Mouse (Mus musculus): Measurements from ENCODE around the gene Cdc25a. TPM values are rescaled to one million over a fixed set of nuclear protein-coding genes. Genes with fewer than 3 reads are reported as not detected.

Cdc25a gene
- polyA plus RNA-seq, 1 experiment from 2014 or later, result 31.6 TPM

DNA sequence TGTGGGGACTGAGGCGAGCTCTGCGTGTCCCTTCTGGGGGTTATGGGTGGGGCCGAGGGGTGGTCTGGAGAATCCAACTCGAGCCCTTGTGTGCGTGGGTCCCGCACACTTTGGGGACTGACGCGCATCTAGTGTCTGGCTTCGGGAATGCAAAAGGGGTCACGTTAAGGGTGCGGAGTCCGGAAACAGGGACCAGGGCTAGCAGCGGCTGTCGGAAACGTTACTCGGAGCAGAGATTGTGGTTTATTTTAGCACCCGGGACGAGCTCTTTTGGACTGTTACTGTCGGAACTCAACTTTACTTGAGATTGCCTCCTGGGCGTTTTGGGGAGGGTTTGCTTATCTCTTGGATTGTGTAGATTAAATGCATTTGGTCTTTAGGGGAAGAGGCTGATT lies 57.0 kb downstream of the Cdc25a start:
- Histone ChIP-seq H3K36me3 (ENCODE audit: control insufficient read depth, insufficient read depth, low read length) (no peaks in the 10 kb centered on the region), H3K4me2 (replicated peaks; ENCODE audit: low read depth, low read length) (peak overlapping the region; percentile 62), H3K27me3 (ENCODE audit: control insufficient read depth, insufficient read depth, low read length) (no peaks in the 10 kb centered on the region), H3K4me3 (ENCODE audit: low read length) (peak overlapping the region; percentile 56), H3K4me1 (ENCODE audit: control insufficient read depth, insufficient read depth, low read length) (peaks cover 8% of the 10 kb centered on the region; the same call in 1 of the 2 replicates), H3K9me3 (ENCODE audit: control insufficient read depth, low read length) (no peaks in the 10 kb centered on the region), H3K27ac (ENCODE audit: low read depth, low read length) (peak overlapping the region; percentile 83), H3K9ac (ENCODE audit: low read depth, low read length) (peak overlapping the region; percentile 65)
- ATAC-seq (ENCODE audit: low FRiP score, low TSS enrichment), result no peak
- WGBS, result under 1% methylated on average over 20 of the region's 20 CpGs

DNA sequence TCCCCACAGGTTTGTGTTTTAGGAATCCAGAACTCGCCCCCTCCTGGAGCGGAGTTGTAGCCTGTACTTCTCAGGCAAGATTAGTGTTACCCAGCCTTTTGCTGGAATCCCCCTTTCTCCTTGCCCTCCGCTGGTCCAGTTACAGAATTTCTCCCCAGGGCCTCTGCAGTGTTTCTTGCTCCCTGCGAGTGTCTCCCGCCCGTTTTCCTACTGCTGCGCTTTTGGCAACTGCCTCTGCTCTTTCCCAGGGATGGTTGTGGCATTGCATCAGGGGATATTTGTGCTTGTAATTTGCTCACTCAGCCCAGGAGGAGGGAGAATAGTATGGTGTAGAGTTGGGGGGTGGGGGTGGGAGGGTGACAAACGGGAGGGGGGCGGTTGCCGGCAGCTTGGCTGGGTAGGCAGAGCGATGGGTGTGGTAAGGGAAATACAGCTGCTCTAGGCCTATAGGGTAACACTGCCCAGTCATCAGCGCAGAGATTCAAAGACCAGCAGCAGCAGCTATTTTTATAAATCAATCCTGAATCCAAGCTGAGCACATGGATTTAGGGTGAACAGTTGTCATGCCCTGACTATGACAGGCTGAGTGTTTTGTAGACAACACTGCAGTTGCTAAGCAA lies 57.5 kb downstream of the Cdc25a start:
- H3K4me3 ChIP-seq (ENCODE audit: low read length), result peak overlapping the region; percentile 56
- peak overlapping the region; percentile 83 for H3K27ac ChIP-seq (ENCODE audit: low read depth, low read length)
- no peak for ATAC-seq (ENCODE audit: low FRiP score, low TSS enrichment)

DNA sequence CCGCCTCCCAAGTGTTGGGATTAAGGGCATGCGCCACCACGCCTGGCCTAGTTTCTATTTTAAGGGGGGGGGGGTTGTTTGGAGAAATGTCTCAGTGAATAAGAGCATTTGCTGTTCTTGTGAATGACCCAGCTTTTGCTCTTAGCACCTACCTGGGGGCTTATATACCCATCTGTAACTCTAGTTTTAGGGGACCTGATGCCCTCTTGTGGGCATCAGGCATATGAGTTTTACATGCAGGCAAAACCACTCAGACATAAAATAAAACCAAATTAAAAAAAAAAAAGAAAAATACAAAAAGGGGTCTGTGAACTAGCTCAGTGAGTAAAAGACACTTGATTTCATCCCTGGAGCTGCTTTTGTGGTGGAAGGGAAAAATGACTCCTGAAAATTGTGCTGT lies 64.0 kb downstream of the Cdc25a start:
- Histone ChIP-seq H3K9ac (ENCODE audit: low read depth, low read length) (no peak overlapping the region), H3K4me1 (ENCODE audit: control insufficient read depth, insufficient read depth, low read length) (no peaks in the 10 kb centered on the region), H3K4me2 (replicated peaks; ENCODE audit: low read depth, low read length) (no peak overlapping the region), H3K4me3 (ENCODE audit: low read length) (no peak overlapping the region), H3K36me3 (ENCODE audit: control insufficient read depth, insufficient read depth, low read length) (no peaks in the 10 kb centered on the region), H3K27me3 (ENCODE audit: control insufficient read depth, insufficient read depth, low read length) (no peaks in the 10 kb centered on the region), H3K27ac (ENCODE audit: low read depth, low read length) (no peak overlapping the region), H3K9me3 (ENCODE audit: control insufficient read depth, low read length) (no peaks in the 10 kb centered on the region)
- WGBS, result 98% methylated on average over 3 of the region's 3 CpGs
- no peak for ATAC-seq (ENCODE audit: low FRiP score, low TSS enrichment)

More for the DNA sequence above, 57.5 kb downstream of the Cdc25a start:
- peaks cover 8% of the 10 kb centered on the region; the same call in 1 of the 2 replicates for H3K4me1 ChIP-seq (ENCODE audit: control insufficient read depth, insufficient read depth, low read length)
- H3K9ac ChIP-seq (ENCODE audit: low read depth, low read length), result peak overlapping the region; percentile 65
- H3K4me2 ChIP-seq (replicated peaks; ENCODE audit: low read depth, low read length), result peak overlapping the region; percentile 62
- H3K9me3 ChIP-seq (ENCODE audit: control insufficient read depth, low read length), result no peaks in the 10 kb centered on the region
- H3K27me3 ChIP-seq (ENCODE audit: control insufficient read depth, insufficient read depth, low read length), result no peaks in the 10 kb centered on the region
- WGBS, result 1% methylated on average over 12 of the region's 12 CpGs
- no peaks in the 10 kb centered on the region for H3K36me3 ChIP-seq (ENCODE audit: control insufficient read depth, insufficient read depth, low read length)

DNA sequence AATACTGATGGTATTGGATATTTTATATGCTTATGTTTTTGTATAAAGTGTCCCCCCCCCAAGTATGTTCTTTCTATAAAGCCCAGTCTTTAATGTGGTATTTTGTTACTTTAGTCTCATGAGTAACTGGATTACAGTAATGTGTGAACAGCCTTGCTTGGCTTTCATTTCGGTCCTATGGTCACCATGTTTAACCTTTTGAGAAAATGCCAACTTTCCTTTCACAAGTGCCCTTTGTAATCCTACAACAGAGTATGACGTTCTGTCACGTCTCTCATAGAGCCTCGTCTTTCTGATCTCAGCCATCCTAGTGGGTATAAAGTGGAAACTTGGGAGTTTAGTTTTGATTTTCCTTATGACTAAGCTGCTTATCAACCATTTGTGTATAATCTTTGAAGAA lies 67.4 kb downstream of the Cdc25a start:
- Histone ChIP-seq H3K4me1 (ENCODE audit: control insufficient read depth, insufficient read depth, low read length) (no peaks in the 10 kb centered on the region), H3K27me3 (ENCODE audit: control insufficient read depth, insufficient read depth, low read length) (no peaks in the 10 kb centered on the region), H3K9ac (ENCODE audit: low read depth, low read length) (no peak overlapping the region), H3K27ac (ENCODE audit: low read depth, low read length) (no peak overlapping the region), H3K36me3 (ENCODE audit: control insufficient read depth, insufficient read depth, low read length) (no peaks in the 10 kb centered on the region), H3K4me2 (replicated peaks; ENCODE audit: low read depth, low read length) (no peak overlapping the region), H3K9me3 (ENCODE audit: control insufficient read depth, low read length) (no peaks in the 10 kb centered on the region), H3K4me3 (ENCODE audit: low read length) (no peak overlapping the region)
- whole genome bisulfite sequencing, result 92% methylated on average over 4 of the region's 4 CpGs
- no peak for ATAC-seq (ENCODE audit: low FRiP score, low TSS enrichment)

Small RNA genes within 50 kb of the gene (microRNA-seq; reads per million reads assigned to microRNA genes)
- gene Mir7089, result 2.5 reads per million, percentile 8 among the genes with 10 or more reads in this experiment

Other genes starting within 250 kb of the Cdc25a start
- 0.32 TPM in 1 of 2 replicates, not detected in the other for gene Fbxw24, start 249.5 kb upstream of the Cdc25a start, polyA plus RNA-seq (2014; fragmentation: Nextera tagmentation; extraction: Ambion mirVana)
- 0.19 TPM in 1 of 2 replicates, not detected in the other for gene Fbxw25, start 210.9 kb upstream of the Cdc25a start, polyA plus RNA-seq (2014; fragmentation: Nextera tagmentation; extraction: Ambion mirVana)
- 0.17 TPM in 1 of 2 replicates, not detected in the other for gene Fbxw18, start 172.9 kb upstream of the Cdc25a start, polyA plus RNA-seq (2014; fragmentation: Nextera tagmentation; extraction: Ambion mirVana)
- gene Fbxw26, start 129.5 kb upstream of the Cdc25a start, polyA plus RNA-seq (2014; fragmentation: Nextera tagmentation; extraction: Ambion mirVana), result 0.14 and 0.15 TPM in 2 replicates
- 0.43 TPM in 1 of 2 replicates, not detected in the other for gene Fbxw27, start 84.9 kb upstream of the Cdc25a start, polyA plus RNA-seq (2014; fragmentation: Nextera tagmentation; extraction: Ambion mirVana)
- 25.1 and 32.7 TPM in 2 replicates for gene Spink8, start 63.3 kb upstream of the Cdc25a start, polyA plus RNA-seq (2014; fragmentation: Nextera tagmentation; extraction: Ambion mirVana)
- gene Nme6, start 42.8 kb upstream of the Cdc25a start, polyA plus RNA-seq (2014; fragmentation: Nextera tagmentation; extraction: Ambion mirVana), result 88.6 and 102 TPM in 2 replicates
- gene Camp, start 26.0 kb upstream of the Cdc25a start, polyA plus RNA-seq (2014; fragmentation: Nextera tagmentation; extraction: Ambion mirVana), result 0.27 TPM in 1 of 2 replicates, not detected in the other
- gene Map4, start 55.9 kb downstream of the Cdc25a start, polyA plus RNA-seq (2014; fragmentation: Nextera tagmentation; extraction: Ambion mirVana), result 35.1 and 54.6 TPM in 2 replicates
- gene Smarcc1, start 242.1 kb downstream of the Cdc25a start, polyA plus RNA-seq (2014; fragmentation: Nextera tagmentation; extraction: Ambion mirVana), result 99.3 and 198 TPM in 2 replicates
- 122 and 142 TPM in 2 replicates for gene Dhx30, start 242.3 kb downstream of the Cdc25a start, polyA plus RNA-seq (2014; fragmentation: Nextera tagmentation; extraction: Ambion mirVana)

Measured in kidney, embryonic 14.5 days (tissue).